Mouse (Mus musculus) lung, postnatal 0 days (tissue): Measurements from ENCODE around the gene Gm20708.

Experiments used
- CTCF ChIP-seq: IDR thresholded peaks from 2 replicates; pipeline ENCODE4 v1.5.1; 2016; ENCODE audit warnings: antibody characterized with exemption, mild to moderate bottlenecking
- EP300 ChIP-seq: IDR thresholded peaks from 2 replicates; pipeline ENCODE4 v1.6.1; 2016; ENCODE audit warnings: antibody characterized with exemption, mild to moderate bottlenecking, control low read depth

DNA sequence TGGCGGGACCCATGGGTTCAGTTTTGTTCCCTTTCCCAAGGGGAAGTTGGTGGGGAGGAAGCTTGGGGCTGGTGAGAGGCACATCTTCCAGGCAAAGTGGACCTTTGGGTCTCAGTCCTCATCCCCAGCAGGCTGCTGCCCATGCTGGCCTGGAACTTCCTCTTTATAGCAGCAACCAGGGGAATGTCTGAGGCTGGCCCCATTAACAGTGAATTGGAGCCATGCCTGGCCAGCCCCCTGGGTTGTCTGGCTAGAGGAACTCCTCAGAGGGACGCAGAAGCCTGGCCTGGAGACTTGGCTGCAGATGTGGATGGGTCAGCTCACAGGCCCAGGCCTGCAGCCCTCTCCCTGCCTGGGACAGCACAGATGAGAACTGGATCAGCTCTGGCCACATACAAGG is 55.3 kb downstream of the Gm20708 start:
- TF ChIP-seq CTCF (no peak), EP300 (no peak)
